Mouse (Mus musculus) gastrocnemius, postnatal 10 days (tissue): ENCODE results near the gene Mettl26. TPM values are rescaled to one million over a fixed set of nuclear protein-coding genes. Genes with fewer than 3 reads are reported as not detected.

Source experiments
- microRNA-seq, 2 experiments: library from miRNA; unstranded; fragments of <30 nt; microRNA quantifications; one replicate each; pipeline ENCODE4 v1.2.0; 2021
- total RNA-seq, 2 experiments: library from RNA; stranded (reverse); gene quantifications; 2 replicates each; pipeline ENCODE4 v1.2.3; 2021

Gene Mettl26
- total RNA-seq, 2 experiments from 2014 or later: 20.7 to 23.1 TPM

Small RNAs within 50 kb of the gene (microRNA-seq; reads per million reads assigned to microRNA genes)
- gene Mir3082: 0.95 to 1.3 reads per million in 2 experiments

Other genes with a start within 250 kb of the Mettl26 start
- gene Gng13, start 157.9 kb upstream of the Mettl26 start, total RNA-seq: not detected
- 1 to 10 TPM; 3.2 to 4.3 TPM for gene Chtf18, start 147.7 kb upstream of the Mettl26 start, total RNA-seq
- gene Rpusd1, start 147.4 kb upstream of the Mettl26 start, total RNA-seq: 1 to 10 TPM; 3.8 to 5.6 TPM
- not detected for gene Mslnl, start 139.0 kb upstream of the Mettl26 start, total RNA-seq
- under 1 TPM; 0.65 to 0.80 TPM for gene Msln, start 120.7 kb upstream of the Mettl26 start, total RNA-seq
- gene Narfl, start 101.3 kb upstream of the Mettl26 start, total RNA-seq: 10 to 100 TPM; 24.3 to 28.4 TPM
- 10 to 100 TPM; 16.8 to 22.2 TPM for gene Haghl, start 89.4 kb upstream of the Mettl26 start, total RNA-seq
- gene Ccdc78, start 88.5 kb upstream of the Mettl26 start, total RNA-seq: not detected
- gene Fam173a, start 82.2 kb upstream of the Mettl26 start, total RNA-seq: 10 to 100 TPM; 38.3 to 39.4 TPM
- not detected for gene AC134908.4, start 79.4 kb upstream of the Mettl26 start, total RNA-seq
- gene Metrn, start 77.9 kb upstream of the Mettl26 start, total RNA-seq: 10 to 100 TPM; 51.5 to 57.4 TPM
- 1 to 10 TPM; 2.1 to 2.3 TPM for gene Fbxl16, start 66.0 kb upstream of the Mettl26 start, total RNA-seq
- gene Wdr24, start 51.4 kb upstream of the Mettl26 start, total RNA-seq: 10 to 100 TPM in 1 of 2 experiments, 1 to 10 TPM in 1; 10.0 to 10.8 TPM
- gene Jmjd8, start 46.2 kb upstream of the Mettl26 start, total RNA-seq: 10 to 100 TPM; 22.1 to 25.8 TPM
- gene Stub1, start 41.7 kb upstream of the Mettl26 start, total RNA-seq: 10 to 100 TPM; 95.7 to 99.9 TPM
- gene Rhbdl1, start 37.8 kb upstream of the Mettl26 start, total RNA-seq: 10 to 100 TPM in 1 of 2 experiments, 1 to 10 TPM in 1; 9.8 to 10.9 TPM
- 1 to 10 TPM; 5.8 to 7.3 TPM for gene Gm20683, start 33.3 kb upstream of the Mettl26 start, total RNA-seq
- 10 to 100 TPM; 36.8 TPM for gene Rhot2, start 30.2 kb upstream of the Mettl26 start, total RNA-seq
- 1 to 10 TPM; 3.3 to 5.2 TPM for gene Wdr90, start 13.6 kb upstream of the Mettl26 start, total RNA-seq
- gene Mcrip2, start 6.3 kb upstream of the Mettl26 start, total RNA-seq: 10 to 100 TPM; 57.9 to 61.8 TPM
- gene Wfikkn1, start 5.8 kb downstream of the Mettl26 start, total RNA-seq: 1 to 10 TPM in 1 of 2 experiments, under 1 TPM in 1; 0.78 to 1.1 TPM
- gene Rab40c, start 44.7 kb downstream of the Mettl26 start, total RNA-seq: 10 to 100 TPM in 1 of 2 experiments, 1 to 10 TPM in 1; 9.3 to 12.6 TPM
- 10 to 100 TPM; 38.4 to 39.1 TPM for gene Pigq, start 69.9 kb downstream of the Mettl26 start, total RNA-seq
- not detected for gene Nhlrc4, start 69.9 kb downstream of the Mettl26 start, total RNA-seq
- not detected for gene A930017K11Rik, start 77.5 kb downstream of the Mettl26 start, total RNA-seq
- gene Capn15, start 110.7 kb downstream of the Mettl26 start, total RNA-seq: 1 to 10 TPM; 6.7 to 8.6 TPM
- 10 to 100 TPM; 37.9 to 41.5 TPM for gene Rab11fip3, start 194.5 kb downstream of the Mettl26 start, total RNA-seq
- 1 to 10 TPM; 5.6 to 6.1 TPM for gene Decr2, start 215.3 kb downstream of the Mettl26 start, total RNA-seq
- 1 to 10 TPM; 4.9 to 6.4 TPM for gene Nme4, start 220.5 kb downstream of the Mettl26 start, total RNA-seq
- gene Tmem8, start 238.2 kb downstream of the Mettl26 start, total RNA-seq: 1 to 10 TPM; 1.3 to 1.7 TPM
- gene Mrpl28, start 248.4 kb downstream of the Mettl26 start, total RNA-seq: 10 to 100 TPM; 48.4 to 52.3 TPM